Mouse (Mus musculus) liver, postnatal 0 days (tissue): ENCODE data around the gene Gpr142. TPM values are rescaled to one million over a fixed set of nuclear protein-coding genes. Genes with fewer than 3 reads are reported as not detected.

Experiments
- ATAC-seq: fragments of 200-750 bp; cut with Nextera tagmentation; 2 replicates; pipeline ENCODE4 v1.8.0; 2017; ENCODE audit warnings: mild to moderate bottlenecking, moderate library complexity
- DNase-seq: peaks from one replicate; pipeline ENCODE4 v3.0.0-alpha.2; 2016
- H3K27ac ChIP-seq: fragments of 300-500 bp; sonication (generic); 2 replicates; pipeline ENCODE4 v1.5.1; 2014; ENCODE audit warnings: antibody characterized with exemption, moderate library complexity, mild to moderate bottlenecking, low read depth
- H3K27me3 ChIP-seq: fragments of 300-500 bp; sonication (generic); 2 replicates; pipeline ENCODE4 v1.6.1; 2014; ENCODE audit warnings: low read length, control low read depth, mixed read lengths; ENCODE audit not compliant: insufficient read depth
- H3K36me3 ChIP-seq: fragments of 300-500 bp; sonication (generic); replicated peaks from 2 replicates; pipeline ENCODE4 v1.6.1; 2014; ENCODE audit warnings: mild to moderate bottlenecking, control low read depth, low read length, moderate library complexity, mixed read lengths; ENCODE audit not compliant: insufficient read depth
- H3K4me1 ChIP-seq: fragments of 300-500 bp; sonication (generic); 2 replicates; pipeline ENCODE4 v1.6.1; 2014; ENCODE audit warnings: antibody characterized with exemption, mild to moderate bottlenecking, control low read depth; ENCODE audit not compliant: insufficient read depth
- H3K4me2 ChIP-seq: fragments of 300-500 bp; sonication (generic); 2 replicates; pipeline ENCODE4 v1.6.1; 2014; ENCODE audit warnings: low read depth, mild to moderate bottlenecking, low read length, moderate library complexity, mixed read lengths
- H3K4me3 ChIP-seq: fragments of 300-500 bp; sonication (generic); 2 replicates; pipeline ENCODE4 v1.5.1; 2014; ENCODE audit warnings: low read depth, low read length
- H3K9ac ChIP-seq: fragments of 300-500 bp; sonication (generic); replicated peaks from 2 replicates; pipeline ENCODE4 v1.6.1; 2014; ENCODE audit warnings: mild to moderate bottlenecking, moderate library complexity
- H3K9me3 ChIP-seq: fragments of 300-500 bp; sonication (generic); 2 replicates; pipeline ENCODE4 v1.6.1; 2016; ENCODE audit warnings: mild to moderate bottlenecking, control low read depth, low read length, mixed read lengths
- CTCF ChIP-seq: sonication (generic); IDR thresholded peaks from 2 replicates; pipeline ENCODE4 v1.5.1; 2016; ENCODE audit warnings: antibody characterized with exemption, low read depth
- EP300 ChIP-seq: IDR thresholded peaks from 2 replicates; pipeline ENCODE4 v1.6.1; 2016; ENCODE audit warnings: antibody characterized with exemption, low read depth, mild to moderate bottlenecking
- WGBS: fragments of 180-500 bp; shearing (Covaris S2); extraction: QIAGEN DNeasy Blood & Tissue Kit; methylation state at CpG from one replicate; pipeline ENCODE4 v1.1.7; 2014; ENCODE audit not compliant: insufficient replicate concordance; 5-methylcytosine and 5-hydroxymethylcytosine counted together
- polyA plus RNA-seq: library from polyadenylated mRNA; unstranded; fragments of >200 nt; fragmentation: Nextera tagmentation; extraction: Ambion mirVana; gene quantifications from 2 replicates; pipeline ENCODE4 v1.2.1, GENCODE M21; 2015

The Gpr142 gene
- polyA plus RNA-seq, 1 experiment from 2014 or later, result not detected

DNA sequence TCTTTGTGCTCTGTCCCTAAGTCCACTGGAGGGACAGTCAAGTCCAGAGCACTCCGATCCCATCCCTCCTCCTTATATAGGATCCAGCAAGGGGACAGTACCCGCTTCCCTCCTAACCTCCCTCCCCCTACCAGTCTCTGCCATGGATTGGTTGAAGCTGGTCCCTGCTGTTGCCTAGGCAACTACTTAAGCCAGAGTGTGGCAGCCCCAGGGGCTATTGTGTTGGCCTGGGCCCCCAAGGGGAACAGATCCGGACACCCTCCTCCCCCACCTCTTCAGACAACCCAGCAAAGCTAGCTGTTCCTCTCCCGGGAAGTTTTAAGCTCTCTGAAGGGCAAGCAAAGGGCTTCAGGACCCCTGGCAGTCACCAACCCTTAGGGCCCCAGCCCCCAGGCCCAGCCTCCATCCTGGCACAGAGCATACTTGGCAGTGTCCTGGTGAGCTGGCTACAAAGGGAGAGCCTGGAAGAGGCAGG is 2.8 kb upstream of the Gpr142 start, which contains the start of gene Btbd17:
Gene Btbd17, minus strand, starts transcription at position 98 of the 475 bp plus-strand sequence.
- ATAC-seq (no peak), DNase-seq (no peak)
- peaks cover 37% of the 10 kb centered on the region for H3K27me3 ChIP-seq
- no peaks in the 10 kb centered on the region for H3K36me3 ChIP-seq
- 22% methylated on average over 4 of the region's 4 CpGs for WGBS
- H3K4me3 ChIP-seq, result peak within 1 kb of the TSS; percentile 27; the same call in 1 of the 2 replicates
- no peak within 1 kb of the TSS for H3K27ac ChIP-seq
- H3K4me1 ChIP-seq, result peaks cover 8% of the 10 kb centered on the region
- no peak within 1 kb of the TSS for H3K9ac ChIP-seq
- H3K9me3 ChIP-seq, result no peaks in the 10 kb centered on the region
- TF ChIP-seq EP300 (no peak), CTCF (no peak)
- H3K4me2 ChIP-seq, result peak within 1 kb of the TSS; percentile 66

DNA sequence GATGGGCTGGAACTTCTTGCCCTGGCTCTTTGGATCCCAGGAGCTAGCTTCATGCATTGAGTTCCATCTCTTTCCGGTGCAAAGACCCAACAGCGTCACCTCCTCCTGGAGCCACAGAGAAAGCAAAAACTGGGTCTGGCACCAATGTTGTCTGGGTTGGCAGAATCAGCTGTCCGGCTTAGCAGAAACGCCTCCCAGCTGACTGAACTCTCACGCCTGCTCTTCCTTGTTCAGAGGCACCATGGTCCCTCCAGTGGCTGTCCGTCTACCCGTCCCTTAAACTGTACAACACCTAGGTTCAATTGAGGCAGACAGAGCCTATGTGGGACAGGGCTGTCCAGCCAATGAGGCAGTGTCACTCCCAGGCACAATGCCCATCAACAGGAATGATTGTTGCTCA is 1.5 kb upstream of the Gpr142 start:
- Histone ChIP-seq H3K4me2 (no peak overlapping the region), H3K27ac (no peak overlapping the region), H3K27me3 (peaks cover 24% of the 10 kb centered on the region), H3K9ac (no peak overlapping the region), H3K4me1 (peaks cover 2% of the 10 kb centered on the region; the same call in 1 of the 2 replicates), H3K36me3 (no peaks in the 10 kb centered on the region), H3K4me3 (no peak overlapping the region), H3K9me3 (no peaks in the 10 kb centered on the region)
- TF ChIP-seq CTCF (no peak), EP300 (no peak)
- no peak for ATAC-seq
- no peak for DNase-seq
- WGBS, result 85% methylated on average over 7 of the region's 7 CpGs

DNA sequence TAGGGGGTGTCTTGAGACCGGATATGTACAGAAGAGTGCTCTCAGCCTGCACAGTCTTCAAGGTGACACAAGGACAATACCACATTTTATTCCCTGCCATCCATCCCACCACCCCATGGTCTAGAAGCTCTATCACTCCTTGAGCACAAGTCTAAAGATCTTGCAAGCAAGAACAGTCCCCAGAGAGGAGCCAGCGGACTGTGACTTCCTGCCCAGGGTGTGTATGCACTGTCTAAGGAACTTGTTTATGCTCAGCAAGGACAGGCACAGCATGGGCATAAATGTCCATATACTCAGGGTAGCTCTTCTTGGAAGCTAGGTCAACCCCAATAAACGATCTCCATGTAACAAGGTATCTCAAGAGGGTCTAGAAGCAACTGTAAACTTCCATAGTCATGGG is 743 bp upstream of the Gpr142 start:
- WGBS, result 64% methylated on average over 3 of the region's 3 CpGs
- Histone ChIP-seq H3K4me1 (peaks cover 2% of the 10 kb centered on the region; the same call in 1 of the 2 replicates), H3K9me3 (no peaks in the 10 kb centered on the region), H3K36me3 (no peaks in the 10 kb centered on the region), H3K4me2 (no peak overlapping the region), H3K4me3 (no peak overlapping the region), H3K27me3 (peaks cover 16% of the 10 kb centered on the region), H3K9ac (no peak overlapping the region), H3K27ac (no peak overlapping the region)
- DNase-seq (no peak), ATAC-seq (no peak)
- no peak for TF ChIP-seq CTCF
- no peak for TF ChIP-seq EP300

DNA sequence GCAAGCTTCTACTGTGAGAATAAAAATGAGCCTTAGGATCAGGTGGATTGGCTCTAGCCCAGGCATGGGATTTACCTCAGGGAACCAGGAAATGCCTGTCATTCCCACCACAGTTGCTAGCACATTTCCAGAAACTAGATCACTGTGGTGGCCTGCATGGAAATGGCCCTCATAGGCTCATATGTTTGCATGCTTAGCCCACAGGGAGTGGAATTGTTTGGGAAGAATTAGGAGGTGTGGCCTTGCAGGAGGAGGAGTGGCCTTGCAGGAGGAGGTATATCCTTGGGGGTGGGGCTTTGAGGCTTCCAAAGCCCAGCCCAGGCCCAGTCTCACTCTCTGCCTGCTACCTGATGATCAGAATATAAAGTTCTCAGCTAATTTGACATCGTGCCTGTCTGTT is 3.2 kb downstream of the Gpr142 start:
- peaks cover 3% of the 10 kb centered on the region; the same call in 1 of the 2 replicates for H3K27me3 ChIP-seq
- no peaks in the 10 kb centered on the region for H3K9me3 ChIP-seq
- no peaks in the 10 kb centered on the region for H3K36me3 ChIP-seq
- H3K4me2 ChIP-seq, result no peak overlapping the region
- H3K4me1 ChIP-seq, result peaks cover 2% of the 10 kb centered on the region; the same call in 1 of the 2 replicates
- no peak overlapping the region for H3K9ac ChIP-seq
- no peak overlapping the region for H3K4me3 ChIP-seq
- no peak for TF ChIP-seq EP300
- no peak for TF ChIP-seq CTCF
- no peak for ATAC-seq
- no peak overlapping the region for H3K27ac ChIP-seq
- 76% methylated on average over 1 of the region's 1 CpGs for WGBS
- no peak for DNase-seq

DNA sequence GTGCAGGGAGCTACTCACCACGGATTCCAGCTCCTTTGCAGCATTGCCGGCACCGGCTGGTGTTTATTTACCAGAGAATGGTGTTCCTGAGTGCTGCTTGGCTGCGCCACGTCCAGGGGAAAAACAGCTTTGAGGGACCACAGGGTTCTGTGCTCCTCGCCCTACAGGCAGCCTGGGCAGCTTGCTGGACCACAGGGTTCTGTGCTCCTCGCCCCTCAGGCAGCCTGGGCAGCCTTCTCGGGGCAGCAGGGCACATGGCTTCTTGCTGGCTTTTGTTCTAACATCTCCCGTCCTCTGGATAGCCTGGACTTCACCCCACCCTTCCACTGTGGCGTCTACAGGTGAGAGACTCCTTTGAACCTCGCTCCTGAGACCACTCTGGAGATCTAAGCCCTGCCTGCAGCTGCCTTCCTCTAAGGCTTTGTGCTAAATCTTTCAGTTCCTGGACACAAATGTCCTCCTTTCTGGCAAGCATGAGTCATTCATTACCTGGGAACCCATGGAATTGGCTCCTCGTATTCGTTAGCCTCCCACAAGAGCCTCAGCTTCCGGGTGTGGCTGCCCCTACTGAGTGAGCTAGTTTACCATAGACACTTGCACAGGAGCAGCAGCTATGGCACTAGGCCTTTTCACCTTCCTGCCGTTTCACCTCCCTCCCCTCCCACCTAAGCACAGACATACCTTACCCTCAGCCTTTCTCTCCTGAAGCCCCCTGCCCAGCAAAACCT is 4.0 kb downstream of the Gpr142 start:
- Histone ChIP-seq H3K9me3 (no peaks in the 10 kb centered on the region), H3K4me1 (peaks cover 8% of the 10 kb centered on the region), H3K9ac (no peak overlapping the region), H3K36me3 (no peaks in the 10 kb centered on the region), H3K27ac (no peak overlapping the region), H3K27me3 (no peaks in the 10 kb centered on the region), H3K4me3 (no peak overlapping the region), H3K4me2 (no peak overlapping the region)
- no peak for ATAC-seq
- no peak for TF ChIP-seq EP300
- no peak for TF ChIP-seq CTCF
- WGBS, result 56% methylated on average over 15 of the region's 15 CpGs
- no peak for DNase-seq

DNA sequence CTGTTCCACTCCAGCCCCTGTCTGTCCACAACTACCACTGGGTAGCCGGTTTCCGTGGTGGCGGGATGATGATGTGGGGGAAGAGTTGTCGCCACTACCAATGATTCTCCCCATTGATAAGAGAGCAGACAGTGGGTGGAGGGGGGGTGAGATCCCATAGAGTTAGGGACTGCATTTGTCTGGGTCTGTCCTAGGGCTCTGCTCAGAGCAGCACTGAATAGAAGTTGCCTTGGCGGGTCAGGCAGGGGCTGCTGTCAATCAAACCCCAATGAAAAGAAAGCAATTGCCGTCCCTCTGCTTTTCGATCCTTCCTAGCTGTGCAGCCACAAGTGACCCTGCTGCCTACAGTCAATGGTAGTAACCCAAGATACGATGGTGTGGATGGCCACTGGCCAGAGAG is 5.3 kb downstream of the Gpr142 start:
- Histone ChIP-seq H3K27me3 (no peaks in the 10 kb centered on the region), H3K9me3 (no peaks in the 10 kb centered on the region), H3K4me1 (peaks cover 8% of the 10 kb centered on the region), H3K4me3 (no peak overlapping the region), H3K36me3 (no peaks in the 10 kb centered on the region), H3K27ac (no peak overlapping the region), H3K4me2 (no peak overlapping the region), H3K9ac (no peak overlapping the region)
- TF ChIP-seq CTCF (no peak), EP300 (no peak)
- DNase-seq, result no peak
- WGBS, result 64% methylated on average over 8 of the region's 8 CpGs
- no peak for ATAC-seq
